Mouse (Mus musculus) limb, embryonic 14.5 days (tissue): ENCODE measurements at regions not wholly inside any gene's neighbourhood (a gene's known extent, or its start where the extent isn't known, plus 50 kb on each side); places are given as distances from the start of the nearest gene placed in this dataset.

Source experiments
- ATAC-seq: fragments of 200-750 bp; cut with Nextera tagmentation; 2 replicates; pipeline ENCODE4 v1.8.0; 2017; ENCODE audit warnings: low read depth, moderate number of reproducible peaks, moderate TSS enrichment; ENCODE audit not compliant: low FRiP score
- DNase-seq: peaks from one replicate; pipeline ENCODE4 v3.0.0-alpha.2; 2015; ENCODE audit warnings: low spot score
- H3K27ac ChIP-seq: fragments of 300-500 bp; sonication (generic); replicated peaks from 2 replicates; pipeline ENCODE4 v1.5.1; 2014; ENCODE audit warnings: low read depth, mild to moderate bottlenecking, low read length, moderate library complexity, mixed read lengths
- H3K27me3 ChIP-seq: fragments of 300-500 bp; sonication (generic); 2 replicates; pipeline ENCODE4 v1.6.1; 2014; ENCODE audit warnings: low read length, mixed read lengths; ENCODE audit not compliant: control insufficient read depth, insufficient read depth
- H3K36me3 ChIP-seq: fragments of 300-500 bp; sonication (generic); 2 replicates; pipeline ENCODE4 v1.6.1; 2014; ENCODE audit warnings: mild to moderate bottlenecking, low read length, moderate library complexity, mixed read lengths; ENCODE audit not compliant: control insufficient read depth, insufficient read depth
- H3K4me1 ChIP-seq: fragments of 300-500 bp; sonication (generic); 2 replicates; pipeline ENCODE4 v1.6.1; 2014; ENCODE audit warnings: antibody characterized with exemption, low read length, mixed read lengths; ENCODE audit not compliant: control insufficient read depth, insufficient read depth
- H3K4me2 ChIP-seq: fragments of 300-500 bp; sonication (generic); replicated peaks from 2 replicates; pipeline ENCODE4 v1.6.1; 2014; ENCODE audit warnings: low read depth, mild to moderate bottlenecking, low read length, moderate library complexity; ENCODE audit not compliant: severe bottlenecking
- H3K4me3 ChIP-seq: fragments of 300-500 bp; sonication (generic); replicated peaks from 2 replicates; pipeline ENCODE4 v1.5.1; 2014; ENCODE audit warnings: low read length
- H3K9ac ChIP-seq: fragments of 300-500 bp; sonication (generic); 2 replicates; pipeline ENCODE4 v1.6.1; 2014; ENCODE audit warnings: mild to moderate bottlenecking, low read depth, low read length, moderate library complexity; ENCODE audit not compliant: severe bottlenecking
- H3K9me3 ChIP-seq: fragments of 300-500 bp; sonication (generic); 2 replicates; pipeline ENCODE4 v1.6.1; 2016; ENCODE audit warnings: low read length; ENCODE audit not compliant: control insufficient read depth
- POLR2A ChIP-seq: fragments of 200-500 bp; IDR thresholded peaks from 2 replicates; pipeline ENCODE4 v1.8.0; 2012; ENCODE audit warnings: inconsistent platforms, mild to moderate bottlenecking, moderate library complexity, borderline replicate concordance; ENCODE audit not compliant: insufficient read depth, insufficient read length; ENCODE audit errors: extremely low read depth
- WGBS: fragments of 180-500 bp; shearing (Covaris S2); extraction: QIAGEN DNeasy Blood & Tissue Kit; methylation state at CpG from one replicate; pipeline ENCODE4 v1.1.7; 2014; 5-methylcytosine and 5-hydroxymethylcytosine counted together

DNA sequence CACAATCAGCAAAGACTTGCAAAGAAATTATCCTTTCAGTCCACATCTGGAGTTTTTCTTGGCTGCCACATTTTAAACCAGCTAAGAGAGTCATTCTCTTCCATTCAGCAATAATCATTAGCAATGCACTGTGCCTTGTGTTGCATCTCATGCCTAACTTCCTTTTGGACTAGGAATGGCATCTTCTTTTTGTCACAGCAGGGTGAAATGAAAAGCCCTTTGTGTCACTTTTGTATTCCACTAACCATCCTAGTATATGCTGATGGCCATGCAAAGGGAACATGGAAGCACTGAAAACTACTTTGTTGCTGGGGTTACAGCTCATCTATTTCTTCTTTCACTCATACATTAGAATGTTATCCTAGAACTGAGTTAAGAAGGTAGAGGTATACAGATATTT is 59.8 kb upstream of the Otogl start:
- Histone ChIP-seq H3K9me3 (no peaks in the 10 kb centered on the region), H3K9ac (no peak overlapping the region), H3K4me2 (no peak overlapping the region), H3K27ac (no peak overlapping the region), H3K4me3 (no peak overlapping the region), H3K27me3 (no peaks in the 10 kb centered on the region), H3K36me3 (no peaks in the 10 kb centered on the region), H3K4me1 (no peaks in the 10 kb centered on the region)
- no peak for ATAC-seq
- no peak for TF ChIP-seq POLR2A
- no peak for DNase-seq

DNA sequence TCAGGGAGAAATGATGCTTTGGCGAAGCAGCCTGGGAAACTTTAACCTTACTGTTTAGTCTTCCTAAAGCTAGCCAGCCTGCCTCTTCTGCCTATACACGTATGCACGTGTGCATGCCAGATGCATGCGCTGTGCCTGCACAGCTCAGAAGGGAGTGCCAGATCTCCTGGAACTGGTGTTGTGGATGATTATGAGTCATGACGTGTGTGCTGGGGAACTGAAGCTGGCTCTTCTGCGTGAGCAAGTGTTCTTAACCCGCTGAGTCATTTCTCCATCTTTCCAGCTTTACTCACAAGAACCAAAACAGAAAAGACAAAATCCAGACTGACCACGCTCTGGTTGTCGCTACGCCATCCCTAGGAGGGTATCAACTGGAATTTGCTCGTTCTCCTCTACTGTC is 55.1 kb upstream of the Otogl start:
- no peak for TF ChIP-seq POLR2A
- H3K27ac ChIP-seq: no peak overlapping the region
- H3K4me2 ChIP-seq: no peak overlapping the region
- no peaks in the 10 kb centered on the region for H3K36me3 ChIP-seq
- no peaks in the 10 kb centered on the region for H3K9me3 ChIP-seq
- no peak overlapping the region for H3K9ac ChIP-seq
- no peaks in the 10 kb centered on the region for H3K4me1 ChIP-seq
- no peaks in the 10 kb centered on the region for H3K27me3 ChIP-seq
- no peak for DNase-seq
- H3K4me3 ChIP-seq: no peak overlapping the region
- no peak for ATAC-seq
- WGBS: 86% methylated on average over 11 of the region's 11 CpGs

DNA sequence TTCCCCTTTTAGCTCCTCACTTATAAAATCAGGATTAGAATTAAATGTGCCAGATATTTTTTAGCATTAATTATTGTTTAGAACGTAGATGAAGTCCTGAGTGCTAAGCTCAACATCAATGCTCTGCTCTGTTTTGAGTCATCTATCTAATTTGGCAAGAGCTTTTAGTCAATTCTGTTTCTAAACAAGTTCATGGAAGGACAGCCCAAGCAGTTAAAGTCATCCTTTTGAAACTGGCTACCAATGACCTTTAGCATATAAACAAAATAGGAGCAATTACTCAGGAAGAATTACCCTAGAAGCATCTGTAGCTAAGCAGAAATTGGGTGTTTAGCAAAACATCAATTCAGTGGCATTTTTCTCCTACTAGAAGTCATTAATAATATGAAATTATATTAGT is 52.1 kb upstream of the Otogl start:
- Histone ChIP-seq H3K36me3 (no peaks in the 10 kb centered on the region), H3K4me2 (no peak overlapping the region), H3K4me1 (no peaks in the 10 kb centered on the region), H3K9ac (no peak overlapping the region), H3K27me3 (no peaks in the 10 kb centered on the region), H3K27ac (no peak overlapping the region), H3K9me3 (no peaks in the 10 kb centered on the region), H3K4me3 (no peak overlapping the region)
- 60% methylated on average over 1 of the region's 1 CpGs for WGBS
- ATAC-seq (no peak), DNase-seq (no peak)
- TF ChIP-seq POLR2A: no peak

DNA sequence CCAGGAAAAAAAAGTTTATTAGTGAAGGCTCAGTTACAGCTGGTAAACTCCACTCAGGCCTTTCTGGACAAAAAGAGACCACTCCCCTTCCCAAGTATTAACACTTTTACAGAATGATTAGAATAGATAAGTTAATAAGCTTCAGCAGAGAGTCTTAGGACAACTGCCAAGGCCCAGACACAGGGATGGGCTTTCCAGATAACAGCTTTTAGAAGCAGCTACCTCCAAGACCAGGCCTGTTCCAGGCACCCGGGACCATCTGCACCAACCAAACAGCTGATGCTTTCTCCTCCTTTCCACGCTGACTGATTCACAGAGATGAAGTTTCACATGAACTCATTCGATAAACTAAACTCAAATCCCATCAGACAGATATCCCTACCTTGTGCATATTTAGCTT is 50.2 kb upstream of the Otogl start:
- no peaks in the 10 kb centered on the region for H3K4me1 ChIP-seq

More for the DNA sequence above, 50.2 kb upstream of the Otogl start:
- H3K4me2 ChIP-seq: no peak overlapping the region
- no peak overlapping the region for H3K9ac ChIP-seq
- H3K36me3 ChIP-seq: no peaks in the 10 kb centered on the region
- H3K27me3 ChIP-seq: no peaks in the 10 kb centered on the region
- no peaks in the 10 kb centered on the region for H3K9me3 ChIP-seq
- WGBS: 89% methylated on average over 3 of the region's 3 CpGs
- H3K4me3 ChIP-seq: no peak overlapping the region
- TF ChIP-seq POLR2A: no peak
- H3K27ac ChIP-seq: no peak overlapping the region
- DNase-seq: no peak
- no peak for ATAC-seq
